Mouse (Mus musculus) heart, adult 2 months (tissue): ENCODE measurements around the gene Stard3.

Source experiments
- CTCF ChIP-seq: fragments of 200-600 bp; IDR thresholded peaks from 2 replicates; pipeline ENCODE4 v1.8.1; 2022; ENCODE audit warnings: antibody characterized with exemption, mild to moderate bottlenecking, moderate library complexity
- POLR2A ChIP-seq: fragments of 200-500 bp; IDR thresholded peaks from 2 replicates; pipeline ENCODE4 v1.6.1; 2011; ENCODE audit warnings: mild to moderate bottlenecking, low read depth, low read length, control low read depth; ENCODE audit not compliant: insufficient read depth

DNA sequence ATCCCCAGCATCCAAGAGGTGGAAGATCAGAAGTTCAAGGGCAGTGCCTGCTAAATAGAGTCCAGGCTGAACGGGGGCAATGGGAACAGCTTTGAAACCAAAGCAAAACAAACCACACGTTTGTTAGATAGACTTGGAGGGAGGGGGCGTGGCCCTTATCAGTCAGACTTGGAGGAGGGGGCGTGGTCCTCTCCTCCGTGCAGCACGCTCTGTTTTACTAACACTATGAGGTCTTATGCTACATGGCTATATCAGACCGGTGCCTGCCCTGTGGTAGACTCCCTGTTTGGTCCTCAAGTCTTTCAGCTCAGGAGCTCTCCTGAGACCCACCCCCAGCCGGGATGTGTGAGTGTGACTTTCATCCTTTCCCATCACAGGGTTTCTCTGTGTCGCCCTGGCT lies 22.9 kb upstream of the Stard3 start:
- no peak for TF ChIP-seq POLR2A
- TF ChIP-seq CTCF, result no peak
